Mouse (Mus musculus): ENCODE data around the gene Adcyap1. TPM values are rescaled to one million over a fixed set of nuclear protein-coding genes. Genes with fewer than 3 reads are reported as not detected.

The Adcyap1 gene
- polyA plus RNA-seq (2014; fragmentation: Nextera tagmentation; extraction: Ambion mirVana), result 0.58 and 1.3 TPM in 2 replicates

- peaks cover 57% of the 10 kb centered on the region for H3K27me3 ChIP-seq (ENCODE audit: control insufficient read depth, insufficient read depth, low read length)
- no peak within 1 kb of the TSS for H3K4me3 ChIP-seq (ENCODE audit: low read depth, low read length)
- H3K9ac ChIP-seq (replicated peaks; ENCODE audit: low read depth, low read length), result no peak within 1 kb of the TSS
- no peak within 1 kb of the TSS for H3K4me2 ChIP-seq (replicated peaks; ENCODE audit: low read depth, low read length)
- H3K9me3 ChIP-seq (ENCODE audit: control insufficient read depth, low read depth, low read length), result no peaks in the 10 kb centered on the region
- WGBS, result 27% methylated on average over 10 of the region's 10 CpGs
- H3K27ac ChIP-seq (ENCODE audit: low read length), result no peak within 1 kb of the TSS
- no peaks in the 10 kb centered on the region for H3K36me3 ChIP-seq (ENCODE audit: control insufficient read depth, insufficient read depth, low read length)
- H3K4me1 ChIP-seq (ENCODE audit: control insufficient read depth, insufficient read depth, low read length), result no peaks in the 10 kb centered on the region
- no peak for ATAC-seq (ENCODE audit: insufficient number of reproducible peaks, insufficient read depth, low FRiP score, low read depth)
Measured at GRCm38 (mm10) chr17:93198717-93199116, at the start of gene Adcyap1. Gene Adcyap1, plus strand, starts transcription at chr17:93199017.

DNA sequence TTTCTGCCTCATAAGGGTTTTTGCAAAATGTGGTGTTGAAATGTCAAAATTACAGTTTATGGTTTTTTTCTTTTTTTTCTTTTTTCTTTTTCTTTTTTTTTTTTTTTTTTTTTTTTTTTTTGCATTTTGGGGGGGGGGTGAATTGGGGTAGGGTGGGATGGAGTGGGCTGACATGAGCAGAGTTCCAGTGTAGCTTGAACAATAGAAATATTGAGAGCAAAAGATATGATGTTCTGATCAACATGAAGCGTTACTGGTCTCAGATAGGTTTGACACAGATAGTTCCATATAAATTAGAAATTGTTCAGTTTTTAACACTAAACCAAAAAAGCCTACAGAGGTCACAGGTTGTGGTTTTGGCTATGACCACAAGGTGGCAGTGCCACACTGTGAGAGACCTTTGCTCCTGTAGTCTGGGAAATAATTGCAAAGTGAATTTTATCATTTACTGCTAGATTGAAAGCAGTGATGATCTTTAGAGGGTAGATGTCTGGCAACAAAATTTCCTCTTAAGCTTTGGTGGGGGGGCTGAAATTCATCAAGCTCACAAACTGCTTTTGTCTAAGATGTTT is 40.5 kb upstream of the Adcyap1 start:
- Histone ChIP-seq H3K27ac (ENCODE audit: low read length) (no peak overlapping the region), H3K4me2 (replicated peaks; ENCODE audit: low read depth, low read length) (no peak overlapping the region), H3K4me1 (ENCODE audit: control insufficient read depth, insufficient read depth, low read length) (no peaks in the 10 kb centered on the region), H3K36me3 (ENCODE audit: control insufficient read depth, insufficient read depth, low read length) (no peaks in the 10 kb centered on the region), H3K9me3 (ENCODE audit: control insufficient read depth, low read depth, low read length) (no peaks in the 10 kb centered on the region), H3K27me3 (ENCODE audit: control insufficient read depth, insufficient read depth, low read length) (no peaks in the 10 kb centered on the region), H3K4me3 (ENCODE audit: low read depth, low read length) (no peak overlapping the region), H3K9ac (replicated peaks; ENCODE audit: low read depth, low read length) (no peak overlapping the region)
- 22% methylated on average over 1 of the region's 1 CpGs for WGBS
- ATAC-seq (ENCODE audit: insufficient number of reproducible peaks, insufficient read depth, low FRiP score, low read depth), result peak; percentile 67; the same call in 1 of the 2 replicates

- H3K4me1 ChIP-seq (ENCODE audit: control insufficient read depth, insufficient read depth, low read length), result no peaks in the 10 kb centered on the region
- H3K27me3 ChIP-seq (ENCODE audit: control insufficient read depth, insufficient read depth, low read length), result no peaks in the 10 kb centered on the region
- no peaks in the 10 kb centered on the region for H3K36me3 ChIP-seq (ENCODE audit: control insufficient read depth, insufficient read depth, low read length)
- ATAC-seq (ENCODE audit: insufficient number of reproducible peaks, insufficient read depth, low FRiP score, low read depth), result no peak
- H3K9ac ChIP-seq (replicated peaks; ENCODE audit: low read depth, low read length), result no peak overlapping the region
- H3K4me2 ChIP-seq (replicated peaks; ENCODE audit: low read depth, low read length), result no peak overlapping the region
- H3K27ac ChIP-seq (ENCODE audit: low read length), result no peak overlapping the region
- H3K9me3 ChIP-seq (ENCODE audit: control insufficient read depth, low read depth, low read length), result no peaks in the 10 kb centered on the region
- no peak overlapping the region for H3K4me3 ChIP-seq (ENCODE audit: low read depth, low read length)
Measured at GRCm38 (mm10) chr17:93169572-93169971, 29.2 kb upstream of the Adcyap1 start.

GRCm38 (mm10) chr17:93196846-93197245 is 2.0 kb upstream of the Adcyap1 start:
- Histone ChIP-seq H3K27ac (ENCODE audit: low read length) (no peak overlapping the region), H3K9me3 (ENCODE audit: control insufficient read depth, low read depth, low read length) (no peaks in the 10 kb centered on the region), H3K4me2 (replicated peaks; ENCODE audit: low read depth, low read length) (no peak overlapping the region), H3K27me3 (ENCODE audit: control insufficient read depth, insufficient read depth, low read length) (peaks cover 40% of the 10 kb centered on the region), H3K4me1 (ENCODE audit: control insufficient read depth, insufficient read depth, low read length) (no peaks in the 10 kb centered on the region), H3K4me3 (ENCODE audit: low read depth, low read length) (no peak overlapping the region), H3K36me3 (ENCODE audit: control insufficient read depth, insufficient read depth, low read length) (no peaks in the 10 kb centered on the region), H3K9ac (replicated peaks; ENCODE audit: low read depth, low read length) (no peak overlapping the region)
- 41% methylated on average over 2 of the region's 2 CpGs for WGBS
- ATAC-seq (ENCODE audit: insufficient number of reproducible peaks, insufficient read depth, low FRiP score, low read depth), result no peak

GRCm38 (mm10) chr17:93198213-93198612 is 604 bp upstream of the Adcyap1 start:
- no peak for ATAC-seq (ENCODE audit: insufficient number of reproducible peaks, insufficient read depth, low FRiP score, low read depth)
- Histone ChIP-seq H3K27ac (ENCODE audit: low read length) (no peak overlapping the region), H3K9ac (replicated peaks; ENCODE audit: low read depth, low read length) (no peak overlapping the region), H3K9me3 (ENCODE audit: control insufficient read depth, low read depth, low read length) (no peaks in the 10 kb centered on the region), H3K4me3 (ENCODE audit: low read depth, low read length) (no peak overlapping the region), H3K36me3 (ENCODE audit: control insufficient read depth, insufficient read depth, low read length) (no peaks in the 10 kb centered on the region), H3K4me1 (ENCODE audit: control insufficient read depth, insufficient read depth, low read length) (no peaks in the 10 kb centered on the region), H3K27me3 (ENCODE audit: control insufficient read depth, insufficient read depth, low read length) (peaks cover 53% of the 10 kb centered on the region), H3K4me2 (replicated peaks; ENCODE audit: low read depth, low read length) (no peak overlapping the region)
- 8% methylated on average over 4 of the region's 4 CpGs for WGBS

DNA sequence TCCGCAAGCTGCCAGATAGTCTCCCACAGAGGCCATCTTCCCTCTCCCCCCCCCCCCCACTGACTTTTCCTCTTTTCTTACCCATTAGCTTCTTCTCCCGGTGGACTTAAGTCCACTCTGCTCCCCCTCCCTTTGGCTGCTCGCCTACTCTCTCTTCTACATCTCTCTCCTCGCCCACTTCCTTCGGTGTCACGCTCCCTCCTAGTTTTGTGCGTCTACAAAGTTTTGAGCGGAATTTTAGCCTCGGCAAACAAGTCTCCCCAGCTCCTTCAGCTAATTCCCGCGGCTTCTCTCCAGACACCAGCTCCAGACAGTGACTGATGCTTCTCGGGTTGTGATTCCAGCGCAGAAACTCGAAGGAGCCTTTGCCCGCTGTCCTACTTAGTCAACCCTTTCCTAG is 401 bp downstream of the Adcyap1 start:
- Histone ChIP-seq H3K36me3 (ENCODE audit: control insufficient read depth, insufficient read depth, low read length) (no peaks in the 10 kb centered on the region), H3K4me3 (ENCODE audit: low read depth, low read length) (no peak overlapping the region), H3K4me1 (ENCODE audit: control insufficient read depth, insufficient read depth, low read length) (no peaks in the 10 kb centered on the region), H3K27me3 (ENCODE audit: control insufficient read depth, insufficient read depth, low read length) (peaks cover 58% of the 10 kb centered on the region), H3K9ac (replicated peaks; ENCODE audit: low read depth, low read length) (no peak overlapping the region), H3K27ac (ENCODE audit: low read length) (no peak overlapping the region), H3K9me3 (ENCODE audit: control insufficient read depth, low read depth, low read length) (no peaks in the 10 kb centered on the region), H3K4me2 (replicated peaks; ENCODE audit: low read depth, low read length) (no peak overlapping the region)
- ATAC-seq (ENCODE audit: insufficient number of reproducible peaks, insufficient read depth, low FRiP score, low read depth), result no peak
- 2% methylated on average over 15 of the region's 15 CpGs for WGBS

DNA sequence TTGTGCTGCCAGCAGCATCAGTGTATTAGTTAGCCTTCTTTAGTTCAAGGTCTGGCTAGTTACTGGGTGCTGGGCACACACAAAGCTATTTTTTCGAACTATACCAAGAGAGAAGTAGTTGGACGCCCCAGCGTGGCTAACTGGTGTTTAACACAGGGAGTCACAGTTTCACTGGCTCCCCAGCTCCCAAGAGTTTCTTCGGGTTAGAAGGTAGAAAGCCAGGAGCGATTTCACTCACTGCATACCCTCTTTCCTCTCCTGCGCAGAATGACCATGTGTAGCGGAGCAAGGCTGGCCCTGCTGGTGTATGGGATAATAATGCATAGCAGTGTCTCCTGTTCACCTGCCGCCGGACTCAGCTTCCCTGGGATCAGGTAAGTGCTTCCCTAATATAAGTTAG is 930 bp downstream of the Adcyap1 start:
- no peaks in the 10 kb centered on the region for H3K9me3 ChIP-seq (ENCODE audit: control insufficient read depth, low read depth, low read length)
- no peak overlapping the region for H3K27ac ChIP-seq (ENCODE audit: low read length)
- no peak overlapping the region for H3K4me2 ChIP-seq (replicated peaks; ENCODE audit: low read depth, low read length)
- H3K4me1 ChIP-seq (ENCODE audit: control insufficient read depth, insufficient read depth, low read length), result no peaks in the 10 kb centered on the region
- H3K27me3 ChIP-seq (ENCODE audit: control insufficient read depth, insufficient read depth, low read length), result peaks cover 58% of the 10 kb centered on the region
- 7% methylated on average over 9 of the region's 9 CpGs for WGBS
- ATAC-seq (ENCODE audit: insufficient number of reproducible peaks, insufficient read depth, low FRiP score, low read depth), result no peak
- no peak overlapping the region for H3K4me3 ChIP-seq (ENCODE audit: low read depth, low read length)
- no peak overlapping the region for H3K9ac ChIP-seq (replicated peaks; ENCODE audit: low read depth, low read length)
- no peaks in the 10 kb centered on the region for H3K36me3 ChIP-seq (ENCODE audit: control insufficient read depth, insufficient read depth, low read length)

- Histone ChIP-seq H3K27ac (ENCODE audit: low read length) (no peak overlapping the region), H3K9me3 (ENCODE audit: control insufficient read depth, low read depth, low read length) (no peaks in the 10 kb centered on the region), H3K27me3 (ENCODE audit: control insufficient read depth, insufficient read depth, low read length) (peaks cover 58% of the 10 kb centered on the region), H3K4me3 (ENCODE audit: low read depth, low read length) (peak overlapping the region; percentile 15; the same call in 1 of the 2 replicates), H3K9ac (replicated peaks; ENCODE audit: low read depth, low read length) (no peak overlapping the region), H3K4me2 (replicated peaks; ENCODE audit: low read depth, low read length) (peak overlapping the region; percentile 8; the same call in 1 of the 2 replicates), H3K4me1 (ENCODE audit: control insufficient read depth, insufficient read depth, low read length) (no peaks in the 10 kb centered on the region), H3K36me3 (ENCODE audit: control insufficient read depth, insufficient read depth, low read length) (no peaks in the 10 kb centered on the region)
- WGBS, result 2% methylated on average over 29 of the region's 29 CpGs
- peak; percentile 50; the same call in 1 of the 2 replicates for ATAC-seq (ENCODE audit: insufficient number of reproducible peaks, insufficient read depth, low FRiP score, low read depth)
Measured at GRCm38 (mm10) chr17:93200386-93201264, 1.8 kb downstream of the Adcyap1 start.

Measured in stomach, embryonic 14.5 days (tissue).